Mouse (Mus musculus) embryonic stem cell, embryonic (primary cell): ENCODE data around the gene Oat.

Experiments
- CTCF ChIA-PET, 4 experiments: fragments of 300-600 bp in 2 of 4; fragments of 350-600 bp in 2 of 4; sonication (Branson Sonifier 250); formaldehyde crosslinking; loops; one replicate each; lab custom pipeline; 2022; ENCODE audit warnings: inconsistent platforms in 2 of 4; lab: Charles Lee
- POLR2A ChIA-PET, 4 experiments: fragments of 300-600 bp in 2 of 4; fragments of 350-600 bp in 2 of 4; sonication (Branson Sonifier 250); formaldehyde crosslinking; loops; one replicate each; lab custom pipeline; 2022; ENCODE audit warnings: antibody characterized with exemption in 4 of 4, inconsistent platforms in 1 of 4; lab: Charles Lee

Gene Oat

GRCm38 (mm10) chr7:132570071-132570470 lies 6.1 kb downstream of the Oat start:
- ChIA-PET POLR2A (interaction anchor here in 1 of 4 experiments (0.8 kb wide), 1 partner anchor 333 kb away, joined by 3 read pairs; no protein-coding TSS in a partner anchor), CTCF (no interaction called here)

GRCm38 (mm10) chr7:132568817-132569216 lies 7.4 kb downstream of the Oat start:
- POLR2A ChIA-PET: interaction anchor here in 2 of 4 experiments (0.7 to 1.2 kb wide), 4 partner anchors 12 to 1142 kb away, joined by 3 to 14 read pairs (median 3); no protein-coding TSS in a partner anchor

GRCm38 (mm10) chr7:132565831-132566230 lies 10.4 kb downstream of the Oat start:
- POLR2A ChIA-PET: interaction anchor here in 2 of 4 experiments (0.9 to 4.3 kb wide), 4 partner anchors 10 to 20 kb away, joined by 3 to 19 read pairs (median 4); partner anchors contain the start of gene Oat (in 2 of the 2)
- CTCF ChIA-PET: interaction anchor here in 3 of 4 experiments (0.6 to 1.7 kb wide), 4 partner anchors 10 to 245 kb away, joined by 3 to 4 read pairs (median 4); no protein-coding TSS in a partner anchor

More at GRCm38 (mm10) chr7:132568817-132569216, 7.4 kb downstream of the Oat start:
- CTCF ChIA-PET: interaction anchor here in 2 of 4 experiments (0.6 to 1.3 kb wide), 5 partner anchors 17 to 943 kb away, joined by 3 to 5 read pairs (median 3); no protein-coding TSS in a partner anchor

GRCm38 (mm10) chr7:132559138-132559766 lies 16.9 kb downstream of the Oat start:
- ChIA-PET CTCF (interaction anchor here in 2 of 4 experiments (0.6 to 1.5 kb wide), 2 partner anchors 16 to 79 kb away, joined by 3 read pairs; no protein-coding TSS in a partner anchor), POLR2A (interaction anchor here in 1 of 4 experiments (1.4 kb wide), 1 partner anchor 17 kb away, joined by 6 read pairs; the partner anchor contains the start of gene Oat)

GRCm38 (mm10) chr7:132558141-132558736 lies 18.0 kb downstream of the Oat start:
- ChIA-PET POLR2A (no interaction called here), CTCF (no interaction called here)

- POLR2A ChIA-PET: interaction anchor here in 1 of 4 experiments (1.0 kb wide), 1 partner anchor 12 kb away, joined by 3 read pairs; no protein-coding TSS in a partner anchor
- CTCF ChIA-PET: interaction anchor here in 3 of 4 experiments (0.6 to 1.2 kb wide), 4 partner anchors 82 to 1000 kb away, joined by 3 to 4 read pairs (median 4); no protein-coding TSS in a partner anchor
Observed at GRCm38 (mm10) chr7:132556575-132556974, 19.6 kb downstream of the Oat start.

GRCm38 (mm10) chr7:132555911-132556310 lies 20.3 kb downstream of the Oat start:
- ChIA-PET POLR2A (interaction anchor here in 1 of 4 experiments (0.8 kb wide), 1 partner anchor 20 kb away, joined by 3 read pairs; no protein-coding TSS in a partner anchor), CTCF (interaction anchor here in 2 of 4 experiments (0.6 to 1.2 kb wide), 4 partner anchors 20 to 342 kb away, joined by 3 to 4 read pairs (median 3); no protein-coding TSS in a partner anchor)

- ChIA-PET CTCF (interaction anchor here in 1 of 4 experiments (0.7 kb wide), 1 partner anchor 14 kb away, joined by 4 read pairs; no protein-coding TSS in a partner anchor), POLR2A (interaction anchor here in 1 of 4 experiments (0.7 kb wide), 1 partner anchor 375 kb away, joined by 6 read pairs; no protein-coding TSS in a partner anchor)
Observed at GRCm38 (mm10) chr7:132554091-132554490, 22.1 kb downstream of the Oat start.

GRCm38 (mm10) chr7:132551351-132552126 lies 24.7 kb downstream of the Oat start:
- ChIA-PET CTCF (interaction anchor here (0.5 to 1.9 kb wide), 44 partner anchors 8 to 1122 kb away, joined by 3 to 17 read pairs (median 4); partner anchors contain the start of genes Chst15 (in 1 of the 4), Lhpp (in 1 of the 4) and Oat (in 1 of the 4)), POLR2A (interaction anchor here in 3 of 4 experiments (0.6 to 1.8 kb wide), 5 partner anchors 23 to 136 kb away, joined by 3 to 13 read pairs (median 4); partner anchors contain the start of gene Oat (in 2 of the 3))

- CTCF ChIA-PET: no interaction called here
- POLR2A ChIA-PET: no interaction called here
Observed at GRCm38 (mm10) chr7:132547126-132547525, 29.1 kb downstream of the Oat start.

- POLR2A ChIA-PET: no interaction called here
- CTCF ChIA-PET: interaction anchor here in 2 of 4 experiments (1.6 kb wide), 2 partner anchors 10 kb away, joined by 3 to 4 read pairs; no protein-coding TSS in a partner anchor
Observed at GRCm38 (mm10) chr7:132542427-132542826, 33.8 kb downstream of the Oat start.

- CTCF ChIA-PET: interaction anchor here in 1 of 4 experiments (0.6 kb wide), 1 partner anchor 81 kb away, joined by 4 read pairs; no protein-coding TSS in a partner anchor
- POLR2A ChIA-PET: interaction anchor here in 1 of 4 experiments (0.6 kb wide), 1 partner anchor 388 kb away, joined by 4 read pairs; no protein-coding TSS in a partner anchor
Observed at GRCm38 (mm10) chr7:132541566-132541965, 34.6 kb downstream of the Oat start.

GRCm38 (mm10) chr7:132540597-132540996 lies 35.6 kb downstream of the Oat start:
- ChIA-PET CTCF (no interaction called here), POLR2A (no interaction called here)

- POLR2A ChIA-PET: no interaction called here
- CTCF ChIA-PET: interaction anchor here in 1 of 4 experiments (0.6 kb wide), 1 partner anchor 128 kb away, joined by 3 read pairs; no protein-coding TSS in a partner anchor
Observed at GRCm38 (mm10) chr7:132529206-132529605, 47.0 kb downstream of the Oat start.

- POLR2A ChIA-PET: no interaction called here
- CTCF ChIA-PET: no interaction called here
Observed at GRCm38 (mm10) chr7:132513419-132513982, 62.7 kb downstream of the Oat start.

- POLR2A ChIA-PET: no interaction called here
- CTCF ChIA-PET: no interaction called here
Observed at GRCm38 (mm10) chr7:132509110-132509509, 67.1 kb downstream of the Oat start.
